ENCODE assay signal across 11 mouse cellular contexts in the genomic region with DNA sequence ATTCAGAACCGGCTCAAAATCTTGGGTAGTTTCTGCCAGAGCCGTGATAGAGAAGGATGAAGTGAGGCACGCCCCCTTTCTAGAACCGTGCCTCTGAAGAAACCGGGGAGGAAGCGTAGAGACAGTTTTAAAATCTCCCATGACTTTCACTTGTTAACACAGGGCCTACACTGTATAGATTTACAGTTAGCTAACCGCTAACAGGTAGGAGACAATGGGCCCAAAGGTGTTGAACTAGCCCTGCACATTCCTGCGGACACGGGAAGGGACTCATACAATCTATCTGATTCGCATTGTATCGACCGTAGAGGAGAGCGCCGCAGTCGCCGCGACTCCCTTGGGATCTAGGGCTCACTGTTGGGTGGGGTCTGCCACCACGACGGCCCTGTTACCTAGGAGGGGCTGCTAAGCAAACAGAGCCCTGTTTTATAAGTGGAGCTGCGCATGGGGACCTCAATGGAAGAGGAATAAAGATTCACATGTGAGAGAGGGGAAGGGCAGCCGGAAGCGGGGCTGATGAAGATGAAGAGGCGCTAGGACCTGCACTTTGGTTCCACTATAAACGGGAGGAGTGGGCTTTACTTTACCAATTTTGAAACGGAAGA.
DNase-seq lines count a peak whose midpoint lies in the region; ATAC-seq and TF ChIP-seq lines count a peak whose summit lies in the region.
"Had no signal": no experiment of that assay in that cellular context is flagged by ENCODE, and none has a peak within 500 bp of the region (broad histone marks: within the 10 kb centered on the region; RNA-seq: fewer than 3 reads in every experiment).

No protein-coding gene starts in this region.

- no peak for ATAC-seq in heart, postnatal 0 days (ENCODE audit: insufficient read depth, low read depth)
- ATAC-seq in hindbrain, embryonic 12.5 days (ENCODE audit: low FRiP score): no peak
- ATAC-seq in midbrain, embryonic 13.5 days: no peak
- no peak for ATAC-seq in CD4-positive, CD25-positive, alpha-beta regulatory T cell, adult 4 months
- ATAC-seq: Patski had no signal

- TF ChIP-seq POLR2A in heart, adult 2 months (IDR thresholded peaks at IDR 0.05; ENCODE audit: insufficient read depth, low read depth, low read length): no peak

- no peaks in the 10 kb centered on the region for H3K79me2 ChIP-seq in heart, adult 2 months (replicated peaks; ENCODE audit: control insufficient read depth, insufficient read depth, low read length)

- peak overlapping the region; percentile 45 for H3K4me2 ChIP-seq in heart, postnatal 0 days (ENCODE audit: low read depth, low read length)
- peak overlapping the region; percentile 25; the same call in 1 of the 2 replicates for H3K4me2 ChIP-seq in hindbrain, embryonic 12.5 days (replicated peaks)
- peak overlapping the region; percentile 24 for H3K4me2 ChIP-seq in midbrain, embryonic 13.5 days (replicated peaks)
- H3K4me2 ChIP-seq: limb, embryonic 15.5 days had no signal

- H3K9me3 ChIP-seq in heart, postnatal 0 days (replicated peaks; ENCODE audit: control insufficient read depth, low read length): no peaks in the 10 kb centered on the region
- H3K9me3 ChIP-seq in hindbrain, embryonic 12.5 days (replicated peaks): no peaks in the 10 kb centered on the region
- H3K9me3 ChIP-seq in midbrain, embryonic 13.5 days: no peaks in the 10 kb centered on the region
- H3K9me3 ChIP-seq: limb, embryonic 15.5 days had no signal

- intact Hi-C loops in heart, adult 2 months (cut with DNase I): no loop called here

- no peaks in the 10 kb centered on the region for H3K27me3 ChIP-seq in heart, postnatal 0 days (ENCODE audit: control insufficient read depth, insufficient read depth, low read length)
- H3K27me3 ChIP-seq in heart, adult 2 months (ENCODE audit: control insufficient read depth, insufficient read depth, low read length): no peaks in the 10 kb centered on the region
- H3K27me3 ChIP-seq in hindbrain, embryonic 12.5 days: no peaks in the 10 kb centered on the region
- H3K27me3 ChIP-seq in midbrain, embryonic 13.5 days: no peaks in the 10 kb centered on the region
- H3K27me3 ChIP-seq: limb, embryonic 15.5 days; Patski had no signal

- H3K27ac ChIP-seq in heart, postnatal 0 days (ENCODE audit: low read depth): no peak overlapping the region
- no peak overlapping the region for H3K27ac ChIP-seq in heart, adult 2 months
- no peak overlapping the region for H3K27ac ChIP-seq in hindbrain, embryonic 12.5 days
- H3K27ac ChIP-seq in midbrain, embryonic 13.5 days: no peak overlapping the region
- H3K27ac ChIP-seq: limb, embryonic 15.5 days had no signal

- DNase-seq in heart, postnatal 0 days (ENCODE audit: low spot score): no peak
- DNase-seq in heart, adult 2 months: no peak
- DNase-seq in R1 (ENCODE audit: low read depth, low spot score): peak; percentile 15
- DNase-seq in embryo, embryonic 10.5 days (ENCODE audit: low spot score): no peak
- no peak for DNase-seq in cerebellum, postnatal 14 days
- DNase-seq: kidney, adult 2 months had no signal

- TF ChIP-seq EP300 in heart, postnatal 0 days (IDR thresholded peaks at IDR 0.05; ENCODE audit: low read depth): no peak
- TF ChIP-seq EP300 in heart, adult 2 months (IDR thresholded peaks at IDR 0.05; ENCODE audit: insufficient read depth, low read depth, low read length): no peak

- H3K4me3 ChIP-seq in heart, postnatal 0 days (ENCODE audit: low read depth, low read length): peak overlapping the region; percentile 4; the same call in 1 of the 2 replicates
- H3K4me3 ChIP-seq in heart, adult 2 months: no peak overlapping the region
- H3K4me3 ChIP-seq in hindbrain, embryonic 12.5 days: 0 out of 2 replicates have a peak overlapping the region, but pooled peaks have one; percentile 4
- H3K4me3 ChIP-seq in midbrain, embryonic 13.5 days (replicated peaks): no peak overlapping the region
- H3K4me3 ChIP-seq: limb, embryonic 15.5 days had no signal

- H3K36me3 ChIP-seq in heart, postnatal 0 days (replicated peaks; ENCODE audit: control insufficient read depth, insufficient read depth, low read length): no peaks in the 10 kb centered on the region
- no peaks in the 10 kb centered on the region for H3K36me3 ChIP-seq in heart, adult 2 months (ENCODE audit: control insufficient read depth, insufficient read depth, low read length)
- H3K36me3 ChIP-seq in hindbrain, embryonic 12.5 days: no peaks in the 10 kb centered on the region
- no peaks in the 10 kb centered on the region for H3K36me3 ChIP-seq in midbrain, embryonic 13.5 days
- H3K36me3 ChIP-seq: limb, embryonic 15.5 days had no signal

- 60% methylated on average over 25 of the region's 25 CpGs for WGBS in heart, postnatal 0 days
- WGBS in heart, adult 2 months: 62% methylated on average over 25 of the region's 25 CpGs
- 59% methylated on average over 25 of the region's 25 CpGs for WGBS in hindbrain, embryonic 12.5 days
- 69% methylated on average over 25 of the region's 25 CpGs for WGBS in midbrain, embryonic 13.5 days

- no peak overlapping the region for H3K9ac ChIP-seq in heart, postnatal 0 days (replicated peaks; ENCODE audit: low read depth, low read length)
- H3K9ac ChIP-seq in heart, adult 2 months (ENCODE audit: low read depth, low read length): no peak overlapping the region
- H3K9ac ChIP-seq in hindbrain, embryonic 12.5 days: no peak overlapping the region
- no peak overlapping the region for H3K9ac ChIP-seq in midbrain, embryonic 13.5 days (replicated peaks)
- H3K9ac ChIP-seq: limb, embryonic 15.5 days had no signal

- TF ChIP-seq CTCF in heart, postnatal 0 days (IDR thresholded peaks at IDR 0.05; ENCODE audit: low read depth): no peak
- no peak for TF ChIP-seq CTCF in heart, adult 2 months (IDR thresholded peaks at IDR 0.05)

- no peaks in the 10 kb centered on the region for H3K4me1 ChIP-seq in heart, postnatal 0 days (ENCODE audit: control insufficient read depth, insufficient read depth)
- no peaks in the 10 kb centered on the region for H3K4me1 ChIP-seq in heart, adult 2 months (ENCODE audit: control insufficient read depth, insufficient read depth, low read length)
- H3K4me1 ChIP-seq in hindbrain, embryonic 12.5 days: no peaks in the 10 kb centered on the region
- H3K4me1 ChIP-seq in midbrain, embryonic 13.5 days (replicated peaks): no peaks in the 10 kb centered on the region

Comparison
In these comparisons a context has a peak if more than half of its experiments do, and no peak if none do; other contexts are left out.
1. H3K4me3 ChIP-seq: peak in heart, postnatal 0 days (single experiment) and hindbrain, embryonic 12.5 days (single experiment); none in heart, adult 2 months (single experiment) and midbrain, embryonic 13.5 days (single experiment).
2. Peak in every context shown above with its lines, with median percentiles within 50 percentile points of each other: H3K4me2 ChIP-seq.